Mouse (Mus musculus): ENCODE data around the gene Tsnaxip1.
A peak's percentile ranks its signal among the peaks of the same experiment; 100 is the strongest.

Tsnaxip1 gene

DNA sequence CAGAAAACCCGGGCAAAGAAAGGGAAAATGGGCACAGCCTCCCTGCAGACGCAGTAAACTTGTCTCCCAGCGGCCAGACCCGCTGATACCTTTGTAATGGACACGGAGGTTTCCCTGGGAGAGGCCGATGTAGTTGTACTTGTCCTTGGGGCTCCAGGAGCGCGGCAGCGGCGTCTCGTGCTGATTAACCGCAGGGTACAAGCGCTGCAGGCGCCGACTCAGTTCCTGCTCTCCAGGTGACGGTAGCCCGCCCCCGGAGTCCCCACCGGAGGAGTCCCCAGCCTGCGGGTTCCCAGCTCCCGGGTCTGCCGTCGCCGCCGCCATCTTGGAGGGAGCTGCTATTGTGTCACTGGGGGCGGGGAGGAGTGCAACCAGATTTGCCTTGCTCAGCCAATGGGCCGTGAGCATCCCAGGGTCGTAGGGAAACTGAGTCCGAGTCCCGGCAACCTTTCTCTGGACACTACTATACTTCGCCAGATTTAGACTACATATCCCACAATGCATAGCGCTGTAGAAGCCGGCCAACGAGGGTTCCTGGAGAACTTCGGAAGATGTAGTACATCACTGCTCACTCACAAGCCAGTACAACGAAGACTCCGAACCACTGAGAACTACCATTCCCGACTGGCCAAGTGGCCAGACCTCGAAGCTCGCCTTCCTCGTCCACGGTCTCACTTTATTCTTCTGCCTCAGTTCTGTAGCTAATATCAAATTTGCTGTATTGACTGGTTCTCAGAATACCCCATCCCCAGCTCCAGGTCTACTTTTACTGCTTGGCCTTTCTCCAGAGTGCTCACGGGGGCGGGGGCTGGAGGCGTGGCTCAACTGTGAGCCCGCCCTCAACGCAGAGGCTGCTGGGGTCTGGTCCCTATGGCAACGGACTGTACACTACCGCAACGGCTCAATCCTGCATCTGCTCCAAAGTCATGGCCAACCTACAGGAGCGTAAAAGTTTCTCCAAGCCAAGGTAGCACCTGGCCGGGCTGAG lies at the start of gene Tsnaxip1, which contains the start of gene Ranbp10:
TSS of gene Tsnaxip1 (plus strand) at position 871 of the 988 bp plus-strand sequence.
TSS of gene Ranbp10 (minus strand) at position 490 of the 988 bp plus-strand sequence.
- DNase-seq, result peak; percentile 97 to 99

DNA sequence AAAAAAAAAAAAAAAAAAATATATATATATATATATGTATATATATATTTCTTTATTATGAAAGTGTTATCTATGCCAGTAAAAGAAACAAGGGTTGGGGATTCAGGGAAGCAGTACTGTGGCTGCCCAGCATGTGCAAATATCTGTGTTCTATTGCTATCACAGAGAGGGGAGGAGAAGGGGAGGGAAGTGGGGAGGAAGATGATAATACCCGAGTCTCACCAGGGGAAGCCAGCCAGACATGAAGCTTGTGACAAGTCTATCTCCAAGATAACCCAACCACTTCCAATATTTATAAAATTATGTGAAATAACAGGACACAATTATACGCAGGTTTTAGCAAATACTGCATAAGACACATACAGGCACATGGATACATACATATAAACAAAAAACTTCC lies 49.7 kb upstream of the Tsnaxip1 start:
- DNase-seq, result no peak

DNA sequence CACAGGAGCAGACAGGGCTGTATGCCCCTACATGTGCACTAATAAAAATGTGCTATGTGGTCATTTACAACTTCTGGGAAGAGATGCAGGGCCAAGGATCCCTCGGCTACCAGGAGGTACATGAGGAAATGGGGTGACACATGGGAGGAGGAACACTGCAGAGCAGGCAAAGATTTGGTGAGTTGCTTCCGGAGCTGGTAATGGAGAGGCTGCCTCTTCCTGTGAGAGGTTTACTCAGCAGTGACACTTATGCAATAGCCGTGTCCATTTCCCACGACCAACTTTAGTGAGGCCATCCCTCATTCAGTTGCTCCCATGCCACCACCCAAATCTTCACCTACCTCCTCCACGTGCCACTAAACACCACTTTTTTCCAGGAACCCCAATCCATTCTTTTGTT lies 47.2 kb upstream of the Tsnaxip1 start:
- DNase-seq, result no peak

DNA sequence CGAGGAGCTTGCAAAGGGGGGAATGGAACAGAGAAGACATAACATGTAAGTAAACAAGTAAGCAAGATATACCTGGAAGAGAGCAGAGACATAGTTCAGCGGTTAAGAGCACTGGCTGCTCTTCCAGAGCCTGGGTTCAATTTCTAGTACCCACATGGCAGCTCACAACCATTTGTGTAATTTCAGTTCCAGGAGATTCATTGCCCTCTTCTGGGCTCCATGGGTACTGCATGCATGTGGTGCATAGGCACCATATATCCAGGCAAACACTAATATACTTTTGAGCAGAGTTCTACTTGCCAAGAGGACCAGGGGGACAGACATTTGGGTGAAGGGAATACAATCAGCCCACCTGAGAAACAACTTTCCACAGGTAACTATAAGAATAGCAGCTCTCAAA lies 39.3 kb upstream of the Tsnaxip1 start:
- DNase-seq, result peak in 1 of 2 experiments; percentile 41

DNA sequence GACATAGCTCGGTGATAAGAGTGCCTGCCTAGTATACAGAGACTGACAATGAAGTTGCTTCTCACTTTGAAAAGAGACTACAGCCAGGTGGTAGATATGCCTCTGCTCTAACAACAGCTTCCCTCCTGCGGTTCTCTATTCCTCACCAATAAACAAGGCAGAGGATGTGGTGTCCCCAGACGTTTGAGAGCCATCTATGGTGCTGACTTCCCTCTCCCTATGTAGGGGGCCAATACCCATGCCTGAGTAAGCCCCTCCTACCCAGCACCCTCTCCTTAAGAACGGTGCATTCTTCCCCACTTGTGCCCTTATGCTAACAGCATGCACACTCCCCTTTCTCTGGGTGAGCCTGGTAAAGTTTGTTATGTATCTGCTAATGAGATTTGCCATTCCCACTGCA lies 38.6 kb upstream of the Tsnaxip1 start:
- peak in 1 of 2 experiments; percentile 36 for DNase-seq

DNA sequence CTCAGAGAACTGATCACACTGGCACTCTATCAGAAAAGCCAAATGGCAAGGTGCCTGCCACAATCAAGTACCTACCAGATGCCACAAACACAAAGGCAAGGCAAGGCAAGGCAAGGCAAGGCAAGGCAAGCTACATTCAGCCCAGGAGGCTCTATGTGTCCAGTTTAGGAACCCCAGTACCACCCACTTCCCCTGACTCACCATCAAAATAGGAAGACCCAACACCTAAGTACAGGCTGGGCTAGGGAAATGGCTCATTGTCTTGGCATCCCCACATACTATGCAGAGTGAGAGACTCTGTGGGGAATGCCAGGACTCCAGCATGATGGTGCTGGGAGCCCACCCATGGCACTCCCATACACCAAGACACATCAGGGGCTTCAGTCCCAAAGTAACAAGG lies 37.9 kb upstream of the Tsnaxip1 start:
- no peak for DNase-seq

DNA sequence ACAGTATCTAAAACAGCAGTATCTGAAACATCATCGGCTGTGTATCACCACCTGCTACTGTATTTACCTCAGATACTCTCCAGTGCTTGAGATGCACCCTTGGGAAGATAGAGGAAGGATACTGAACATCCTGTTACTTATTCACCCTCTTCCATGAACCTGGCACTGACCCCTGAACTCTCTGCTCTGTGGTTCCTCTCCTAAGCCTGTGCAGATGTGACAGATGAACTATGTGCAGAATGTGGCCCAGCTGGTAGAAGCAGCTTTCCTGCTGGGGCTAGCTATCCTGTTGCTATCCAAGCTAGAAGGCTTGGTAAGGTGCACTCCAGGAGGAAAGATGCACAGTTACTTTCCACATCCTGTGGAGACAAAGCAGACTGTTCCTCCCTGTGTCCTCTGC lies 34.2 kb upstream of the Tsnaxip1 start:
- DNase-seq, result no peak

DNA sequence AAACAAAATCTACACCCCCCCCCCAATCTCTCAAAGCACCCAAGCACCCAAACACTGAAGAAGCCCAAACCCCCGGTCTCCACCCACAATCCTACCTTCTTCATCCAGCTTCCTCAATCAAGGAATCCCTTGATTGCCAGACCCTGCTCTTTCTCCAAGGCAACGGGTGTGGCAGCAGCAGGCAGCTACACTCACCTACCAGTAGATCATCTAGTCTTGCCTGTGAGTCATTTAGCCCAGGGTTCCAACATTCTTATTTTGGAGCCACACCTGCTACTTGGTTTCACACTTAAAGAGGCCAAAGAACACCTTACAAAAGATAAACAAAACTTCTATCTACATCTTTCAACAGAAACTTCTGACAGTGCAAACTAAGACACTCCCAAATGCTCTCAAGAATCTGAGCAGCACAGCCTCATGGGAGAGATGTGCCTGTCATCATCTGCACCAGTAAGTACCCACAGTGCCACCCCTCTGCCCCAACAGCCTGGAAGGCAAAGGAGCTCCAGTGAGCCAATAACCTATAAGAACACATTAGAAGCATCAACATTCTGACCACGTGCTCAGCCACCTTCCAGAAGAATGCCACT lies 33.4 kb upstream of the Tsnaxip1 start:
- no peak for DNase-seq

DNA sequence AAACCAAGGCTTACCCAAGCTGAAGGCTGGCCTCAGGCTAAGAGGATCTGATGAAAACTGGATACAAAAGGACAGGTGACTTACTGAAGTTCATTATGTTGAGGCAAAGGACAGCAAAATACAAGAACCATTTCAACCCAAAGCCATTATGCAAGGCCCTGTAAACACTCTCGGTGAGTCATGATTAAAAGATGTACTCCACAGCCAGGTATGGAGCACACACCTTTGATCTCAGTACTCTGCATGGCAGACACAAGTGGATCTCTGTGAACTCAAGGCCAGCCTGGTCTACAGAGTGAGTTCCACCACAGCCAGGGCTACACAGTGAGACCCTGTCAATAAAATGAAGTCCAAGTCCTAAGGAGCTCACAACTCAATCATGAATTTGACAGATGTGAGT lies 31.7 kb upstream of the Tsnaxip1 start:
- DNase-seq, result no peak

DNA sequence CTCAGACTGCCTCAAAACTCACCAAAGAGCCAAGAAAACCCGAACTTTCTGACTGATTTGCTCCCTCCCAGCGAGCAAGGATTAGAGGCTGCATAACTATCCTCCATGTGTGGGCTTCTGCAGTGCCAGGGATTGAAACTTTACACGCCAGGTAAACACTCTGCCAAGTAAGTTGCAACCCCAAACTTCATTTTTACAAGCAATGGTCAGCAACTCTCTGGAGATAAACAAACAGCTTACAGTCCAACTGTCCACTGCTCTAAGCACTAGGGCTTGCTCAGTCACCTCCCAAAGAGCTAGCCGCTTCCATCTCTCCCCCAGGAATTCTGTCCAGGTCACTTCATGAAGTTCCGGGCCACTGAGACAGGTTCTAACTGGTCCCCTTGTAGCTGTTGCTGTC lies 29.1 kb upstream of the Tsnaxip1 start:
- no peak for DNase-seq

DNA sequence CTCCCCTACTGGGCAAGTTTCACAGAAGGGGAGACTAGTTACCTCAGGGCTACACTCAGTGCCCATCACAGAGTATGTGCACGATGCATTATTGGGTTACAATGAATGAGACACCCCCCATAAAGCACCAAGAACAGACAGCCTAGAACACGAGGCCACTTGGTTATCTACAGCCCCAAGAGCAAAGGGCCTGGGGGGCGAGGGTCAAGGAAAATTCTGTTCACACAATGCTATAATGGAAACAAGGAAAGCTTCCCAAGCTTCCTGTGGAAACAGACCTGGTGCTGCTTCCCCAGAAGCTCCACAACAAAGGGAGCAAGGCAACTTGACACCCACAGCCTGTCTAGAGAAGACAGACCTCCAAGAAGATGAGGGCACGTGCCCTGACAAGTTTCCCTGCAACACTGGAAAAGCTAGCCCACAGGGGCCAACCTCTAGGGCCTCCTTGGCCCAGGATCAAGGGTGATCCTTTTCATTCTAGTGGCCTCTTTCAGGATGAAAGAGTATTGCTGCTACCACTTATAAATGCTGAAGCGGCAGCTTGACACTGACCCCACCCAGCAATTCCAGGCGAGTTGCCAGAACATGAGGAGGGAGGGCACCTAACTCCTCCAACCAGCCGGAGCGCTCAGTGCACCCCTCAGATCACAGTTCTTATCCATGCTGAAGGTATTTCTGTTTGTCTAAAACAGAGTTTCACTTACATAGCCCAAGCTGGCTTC lies 28.3 kb upstream of the Tsnaxip1 start:
- no peak for DNase-seq

DNA sequence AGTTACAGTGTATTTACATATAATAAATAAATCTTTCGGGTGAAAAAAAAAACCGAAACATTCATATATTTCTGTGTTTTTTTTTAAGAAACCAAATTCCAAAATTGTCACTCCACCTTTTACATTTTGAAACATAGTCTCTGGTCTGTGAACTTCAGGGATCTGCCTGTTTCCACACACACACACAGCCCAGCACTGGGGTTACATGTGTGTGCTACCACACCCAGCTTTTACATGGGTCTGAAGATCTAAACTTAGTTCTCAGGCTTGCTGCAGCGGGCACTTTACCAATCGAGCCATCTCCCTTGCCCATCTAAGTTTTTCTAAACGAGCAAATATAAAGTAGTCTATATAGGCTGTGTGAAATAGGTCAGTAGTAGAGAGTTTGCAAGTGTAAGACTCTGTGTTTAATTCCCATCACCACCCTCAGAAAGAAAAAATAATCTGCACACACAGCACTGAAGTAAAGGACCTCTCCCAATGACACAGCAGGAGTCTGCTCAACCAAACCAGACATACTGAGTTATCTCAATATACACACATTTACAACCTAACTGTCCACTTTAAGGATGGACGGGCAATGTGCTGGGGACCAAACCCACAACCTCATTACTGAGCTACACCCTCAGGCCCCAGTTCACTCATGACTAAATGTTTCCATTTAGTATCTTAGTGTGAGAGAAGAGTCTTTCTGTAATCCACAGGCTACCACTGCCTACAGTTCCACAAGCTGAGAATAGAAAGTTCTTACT lies 26.2 kb upstream of the Tsnaxip1 start:
- DNase-seq, result no peak

DNA sequence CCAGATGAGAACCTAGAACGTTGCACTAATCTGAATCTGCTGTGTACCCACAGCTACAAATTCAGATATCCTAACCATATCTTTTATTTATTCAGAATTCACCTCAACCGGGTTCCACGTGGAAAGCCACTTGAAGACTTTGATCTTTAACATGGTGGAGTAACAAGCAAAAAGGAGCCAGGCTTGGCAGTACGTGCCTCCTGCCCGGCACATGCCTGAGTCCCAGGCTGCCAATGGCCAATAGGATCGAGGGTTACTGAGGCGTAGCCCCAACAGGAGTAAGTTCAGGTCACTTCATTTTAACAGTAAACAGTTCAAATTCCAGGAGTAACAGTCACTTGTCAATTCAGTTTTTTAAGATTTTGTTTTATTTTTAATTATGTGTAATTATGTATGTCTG lies 22.7 kb upstream of the Tsnaxip1 start:
- no peak for DNase-seq

DNA sequence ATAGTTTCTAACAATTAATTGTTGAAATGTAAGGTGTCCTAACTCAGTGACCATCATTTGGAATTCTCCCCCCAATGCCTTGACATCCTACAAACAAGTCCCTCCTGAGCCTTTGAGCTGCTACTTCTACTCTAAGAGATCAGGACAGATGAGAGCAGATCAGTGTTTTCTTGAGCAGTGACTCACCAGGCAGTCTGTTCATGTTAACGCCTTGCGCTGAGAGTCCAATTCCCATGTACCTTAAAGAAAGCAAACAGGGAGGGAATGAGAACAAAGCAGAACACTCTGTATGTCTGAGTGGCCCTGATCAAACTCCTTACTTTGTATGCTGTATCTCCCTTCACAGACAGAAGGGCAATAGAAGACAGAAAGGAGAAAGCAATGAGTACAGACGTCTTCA lies 22.2 kb upstream of the Tsnaxip1 start:
- no peak for DNase-seq

DNA sequence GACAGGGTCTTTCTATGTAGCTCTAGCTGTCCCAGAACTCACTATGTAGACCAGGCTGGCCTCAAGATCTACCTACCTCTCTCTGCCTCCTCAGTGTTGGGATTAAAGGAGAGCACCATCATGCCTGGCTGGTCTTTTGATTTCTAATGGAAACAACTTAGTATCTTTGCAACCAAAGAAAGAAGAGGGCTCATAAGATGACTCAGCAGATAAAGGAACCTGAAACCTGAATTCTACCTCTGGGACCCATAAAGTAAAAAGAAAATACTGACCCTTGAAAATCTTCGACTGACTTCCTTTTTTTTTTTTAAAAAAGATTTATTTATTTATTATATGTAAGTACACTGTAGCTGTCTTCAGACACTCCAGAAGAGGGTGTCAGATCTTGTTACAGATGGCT lies 21.6 kb upstream of the Tsnaxip1 start:
- no peak for DNase-seq

DNA sequence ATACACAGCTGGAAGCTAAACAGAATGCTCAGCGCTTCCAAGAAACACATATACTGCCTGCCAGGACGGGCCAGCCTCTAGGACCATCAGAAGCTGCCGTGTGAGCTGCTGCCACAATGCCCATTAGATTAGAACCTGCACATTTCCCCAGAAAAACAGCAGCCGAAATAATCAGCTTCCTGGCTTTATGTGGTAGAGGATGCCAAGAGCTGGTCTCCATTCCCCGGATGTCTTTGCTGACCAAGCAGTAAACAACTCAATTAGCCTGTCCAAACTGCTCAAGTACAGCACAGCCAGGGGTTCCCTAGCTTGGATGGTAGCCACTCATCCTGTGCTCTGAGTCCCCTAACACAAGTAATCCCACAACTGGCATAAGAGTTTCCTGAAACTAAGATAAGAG lies 19.8 kb upstream of the Tsnaxip1 start:
- no peak for DNase-seq

DNA sequence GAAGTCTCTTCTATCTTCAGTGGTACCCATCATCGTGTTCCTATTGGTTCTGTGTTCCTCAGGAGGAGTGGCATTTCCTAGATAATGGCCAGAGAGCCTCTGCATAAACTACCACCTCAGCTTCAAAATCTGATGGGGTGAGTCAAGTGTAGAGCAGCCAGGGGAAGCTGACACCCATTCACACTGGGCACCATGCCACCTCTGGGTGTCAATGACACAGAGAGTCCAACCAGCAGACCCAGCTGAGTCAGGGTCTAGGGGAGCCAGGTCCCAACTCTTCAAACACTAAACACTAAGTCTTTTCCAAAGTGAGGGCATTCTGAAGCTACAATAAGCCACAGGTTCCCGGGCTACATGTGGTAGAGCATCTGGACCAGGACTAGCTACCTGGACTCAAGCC lies 19.1 kb upstream of the Tsnaxip1 start:
- DNase-seq, result no peak

DNA sequence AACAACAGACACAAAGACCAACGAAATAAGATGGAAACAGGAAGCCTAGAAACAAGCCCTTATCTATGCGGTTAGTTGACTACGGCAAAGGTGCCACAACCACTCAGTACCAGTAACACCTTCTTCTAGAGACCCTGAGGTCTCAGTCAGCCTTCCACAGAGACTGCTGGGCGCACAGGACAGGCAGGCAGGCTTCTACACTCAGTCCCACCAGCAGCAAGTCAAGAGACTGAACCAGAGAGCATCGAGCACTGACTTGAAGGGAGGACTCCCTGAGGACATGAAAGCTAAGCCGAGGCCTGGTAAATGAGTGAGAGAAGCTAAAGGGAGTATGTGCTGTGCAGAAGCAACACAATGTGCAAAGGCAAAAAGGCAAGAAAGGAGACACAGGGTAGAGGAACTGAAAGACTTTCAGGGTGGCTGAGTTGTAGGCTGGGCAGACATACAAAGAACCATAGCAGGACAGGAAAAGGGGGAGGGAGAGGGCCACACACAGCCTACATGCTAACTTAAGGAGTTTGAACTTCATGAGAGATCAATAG lies 17.2 kb upstream of the Tsnaxip1 start:
- DNase-seq, result no peak

DNA sequence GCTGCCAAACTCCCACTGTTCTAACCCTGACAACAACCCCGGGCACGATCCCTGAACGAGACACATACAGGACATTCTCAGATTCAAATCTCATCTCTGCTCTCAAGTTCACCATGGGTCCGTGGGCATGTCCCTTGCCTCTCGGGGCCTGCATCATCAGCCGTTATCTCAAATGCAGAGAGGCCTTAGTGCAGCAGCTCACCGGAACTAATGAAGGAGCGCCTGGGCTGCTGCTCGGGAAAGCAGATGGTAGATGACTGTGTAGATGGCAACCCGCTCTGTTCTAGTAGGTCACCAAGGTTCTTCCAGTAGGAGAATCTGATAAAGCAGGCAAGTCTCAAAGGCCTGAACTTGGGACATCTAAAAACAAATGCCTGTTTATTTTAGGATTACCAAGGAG lies 16.5 kb upstream of the Tsnaxip1 start:
- DNase-seq, result no peak

DNA sequence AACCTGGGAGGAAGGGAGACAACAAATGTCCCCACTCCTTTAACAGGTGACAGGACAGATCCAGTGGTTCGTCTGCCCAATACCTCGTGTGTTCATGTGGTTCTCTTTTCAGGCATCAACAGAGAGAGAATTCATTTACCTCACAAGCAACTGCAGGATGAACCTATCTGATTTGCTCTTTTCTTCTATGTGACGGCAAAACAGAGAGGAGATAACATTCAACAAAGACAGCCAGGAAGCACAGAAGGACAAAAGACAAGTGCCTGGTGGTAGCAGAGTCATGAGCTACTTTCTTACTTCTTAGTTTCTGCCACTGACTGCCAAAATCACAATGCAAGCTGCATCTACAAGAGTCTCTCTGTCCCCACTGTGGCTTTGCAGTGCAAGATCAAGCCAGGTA lies 16.0 kb upstream of the Tsnaxip1 start:
- DNase-seq, result no peak

DNA sequence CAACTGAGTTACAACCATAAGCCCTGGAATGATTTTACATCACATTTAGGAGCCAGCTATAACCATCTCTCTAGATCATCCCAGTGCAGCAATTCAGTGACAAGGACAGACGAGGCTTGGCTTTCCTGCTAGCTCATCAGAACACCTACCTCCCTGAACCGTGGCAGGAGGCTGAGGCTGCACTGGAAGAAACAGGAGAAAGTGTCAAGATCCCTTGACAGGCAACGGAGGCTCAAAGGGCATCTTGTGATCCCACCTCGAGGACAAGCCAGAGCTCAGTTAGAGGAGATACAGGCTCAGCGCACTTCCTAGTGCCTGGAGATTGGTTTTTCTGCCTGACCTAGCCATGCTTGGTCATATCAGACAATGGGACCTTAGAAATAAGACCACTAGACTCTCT lies 15.0 kb upstream of the Tsnaxip1 start:
- no peak for DNase-seq

DNA sequence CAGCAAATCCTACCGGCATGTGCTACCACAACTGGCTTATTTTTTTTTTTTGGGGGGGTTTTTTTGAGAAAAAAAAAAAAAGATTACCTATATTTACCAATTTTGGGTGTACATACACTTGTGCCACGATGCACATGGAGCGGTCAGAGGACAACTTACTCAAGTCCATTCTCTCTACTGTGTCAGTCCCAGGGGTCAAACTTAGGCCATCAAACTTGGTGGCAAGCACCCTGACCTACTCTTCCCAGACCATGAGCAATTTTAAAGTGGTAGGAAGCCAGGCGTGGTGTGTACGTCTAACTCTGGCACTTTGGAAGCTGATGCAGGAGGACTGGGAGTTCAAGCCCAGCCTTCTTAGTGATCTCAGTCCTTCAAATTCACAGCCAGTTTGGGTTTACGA lies 14.3 kb upstream of the Tsnaxip1 start:
- DNase-seq, result no peak

DNA sequence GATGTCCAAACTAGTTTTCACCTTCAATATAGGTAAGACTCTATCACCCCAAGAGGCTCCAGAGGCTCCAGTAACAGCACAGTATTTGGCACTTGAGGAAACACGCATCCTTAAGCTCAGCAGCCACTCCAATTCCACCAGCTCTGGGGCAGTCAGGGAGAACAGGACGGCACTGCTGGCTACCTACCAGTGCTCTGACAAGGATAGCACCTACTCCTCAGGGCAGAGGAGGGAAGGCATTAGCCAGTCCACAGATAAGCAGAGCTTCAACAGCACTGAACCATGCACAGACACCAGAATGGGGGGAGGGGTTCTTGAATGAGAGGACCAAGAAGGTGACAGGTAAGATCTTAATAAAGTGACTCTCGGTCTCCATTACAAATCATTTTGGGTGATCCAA lies 7.9 kb upstream of the Tsnaxip1 start:
- no peak for DNase-seq
